Mouse (Mus musculus) liver, adult 2 months (tissue): ENCODE results near the gene F830045P16Rik.

Source experiments
- CTCF ChIP-seq: fragments of 200-500 bp; IDR thresholded peaks from 2 replicates; pipeline ENCODE4 v1.5.1; 2011; ENCODE audit warnings: low read depth, low read length, control low read depth
- POLR2A ChIP-seq: fragments of 200-500 bp; IDR thresholded peaks from 2 replicates; pipeline ENCODE4 v1.6.1; 2011; ENCODE audit warnings: low read length, control low read depth; ENCODE audit not compliant: insufficient read depth; ENCODE audit errors: extremely low read depth

- TF ChIP-seq CTCF, result no peak
- no peak for TF ChIP-seq POLR2A
Measured at GRCm38 (mm10) chr2:129537926-129538325, 1.5 kb upstream of the F830045P16Rik start.
